ENCODE assay signal across 8 mouse cellular contexts in the genomic region with DNA sequence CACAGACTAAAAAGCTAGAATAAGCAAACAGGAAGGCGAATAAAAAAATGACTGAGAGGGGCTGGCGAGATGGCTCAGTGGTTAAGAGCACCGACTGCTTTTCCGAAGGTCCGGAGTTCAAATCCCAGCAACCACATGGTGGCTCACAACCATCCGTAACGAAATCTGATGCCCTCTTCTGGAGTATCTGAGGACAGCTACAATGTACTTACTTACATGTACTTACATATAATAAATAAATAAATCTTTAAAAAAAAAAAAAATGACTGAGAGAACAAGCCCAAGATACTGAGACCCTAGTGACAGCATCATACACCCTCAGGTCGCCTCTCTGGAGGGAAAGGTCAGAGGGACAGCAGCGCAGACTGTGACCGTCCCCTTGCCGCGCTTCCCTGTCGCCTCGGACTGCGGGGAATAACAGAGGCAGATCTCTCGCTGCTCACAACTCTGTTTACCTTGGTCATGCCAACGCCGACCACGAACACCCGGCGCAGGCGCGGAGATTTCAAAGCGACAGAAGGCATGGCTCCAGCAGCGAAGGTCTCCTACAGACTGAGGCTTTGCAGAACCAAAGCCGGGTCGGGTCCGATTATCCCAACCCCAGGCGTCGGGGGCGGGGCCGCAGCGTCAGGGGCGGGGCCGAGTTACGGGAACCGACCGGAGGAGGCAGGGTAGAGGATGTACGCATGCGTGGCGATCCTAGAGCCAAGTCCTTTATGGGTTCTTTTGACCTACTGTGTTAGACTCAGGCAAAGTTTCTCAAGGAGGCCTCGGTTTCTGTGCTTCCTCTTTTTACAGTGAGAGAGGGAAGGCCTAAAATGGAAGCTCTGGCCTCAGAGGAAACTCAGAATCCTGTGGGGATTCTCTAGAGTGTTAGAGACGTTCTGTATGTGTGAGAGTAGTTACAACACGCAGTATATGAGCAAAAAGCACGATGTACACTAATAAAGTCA. TPM values are rescaled to one million over a fixed set of nuclear protein-coding genes. Genes with fewer than 3 reads are reported as not detected.
DNase-seq lines count a peak whose midpoint lies in the region; ATAC-seq and TF ChIP-seq lines count a peak whose summit lies in the region.

No protein-coding gene starts in this region.

- intact Hi-C loops in left cerebral cortex, adult 2 months (cut with DNase I): loop anchor here (1.0 to 5.0 kb wide), 4 partner anchors 48 to 226 kb away; a partner anchor contains a TSS

- H3K36me3 ChIP-seq in hindbrain, postnatal 0 days (ENCODE audit: insufficient read depth, low read length): no peaks in the 10 kb centered on the region

- H3K4me3 ChIP-seq in hindbrain, postnatal 0 days (ENCODE audit: low read length): peak overlapping the region; percentile 56
- H3K4me3 ChIP-seq in left cerebral cortex, adult 2 months: peak overlapping the region; percentile 60

- peak; percentile 80 for DNase-seq in T-cell, adult 2 months (ENCODE audit: low spot score)
- DNase-seq in cerebellum, postnatal 36 days: peak; percentile 93 to 97
- DNase-seq in gastrocnemius, adult 18-20 months (ENCODE audit: low spot score): peak; percentile 94
- peak; percentile 92 for DNase-seq in hindbrain, postnatal 0 days (ENCODE audit: low spot score)
- peak; percentile 91 to 94 for DNase-seq in left cerebral cortex, adult 2 months (ENCODE audit: extremely low spot score in 1 of 2, low spot score in 2 of 2)
- peak; percentile 92 to 94 for DNase-seq in right cerebral cortex, adult 2 months (ENCODE audit: low spot score in 2 of 2)
- peak; percentile 95 for DNase-seq in urinary bladder, postnatal 14 days (ENCODE audit: low spot score)

- peak overlapping the region; percentile 60 for H3K4me2 ChIP-seq in hindbrain, postnatal 0 days (ENCODE audit: low read depth, low read length)

- no peaks in the 10 kb centered on the region for H3K27me3 ChIP-seq in hindbrain, postnatal 0 days (ENCODE audit: insufficient read depth, low read length)

- peak; percentile 94 for ATAC-seq in hindbrain, postnatal 0 days
- ATAC-seq in megakaryocyte, adult 5-6 weeks (ENCODE audit: poor library complexity, severe bottlenecking): peak; percentile 94

- H3K4me1 ChIP-seq in hindbrain, postnatal 0 days (ENCODE audit: insufficient read depth, low read length): no peaks in the 10 kb centered on the region

- peak overlapping the region; percentile 27; the same call in 1 of the 2 replicates for H3K27ac ChIP-seq in hindbrain, postnatal 0 days
- H3K27ac ChIP-seq in left cerebral cortex, adult 2 months: peak overlapping the region; percentile 88

- WGBS in hindbrain, postnatal 0 days: 12% methylated on average over 43 of the region's 45 CpGs

- peak overlapping the region; percentile 63 for H3K9ac ChIP-seq in hindbrain, postnatal 0 days (replicated peaks; ENCODE audit: low read length)

- peak; percentile 13; the same call in 1 of the 2 replicates for TF ChIP-seq CTCF in hindbrain, postnatal 0 days (IDR thresholded peaks at IDR 0.05; ENCODE audit: low read depth)
- no peak; the same call in none of the 2 replicates for TF ChIP-seq CTCF in left cerebral cortex, adult 2 months (IDR thresholded peaks at IDR 0.05)

- no peaks in the 10 kb centered on the region for H3K9me3 ChIP-seq in hindbrain, postnatal 0 days (ENCODE audit: low read length)

RNA-seq across cellular contexts. Expression of a gene that starts 22.0 kb away (rescaled TPM):
- 1 to 10 TPM; 8.0 to 9.5 TPM for total RNA-seq in gastrocnemius, adult 18-20 months (2021)
- total RNA-seq in hindbrain, postnatal 0 days (2014; rRNA removed): 2.5 and 4.0 TPM in 2 replicates
- polyA plus RNA-seq in hindbrain, postnatal 0 days (2015; fragmentation: Nextera tagmentation; extraction: Ambion mirVana): 0.74 and 1.2 TPM in 2 replicates
- 10 to 100 TPM in 1 of 2 experiments, 1 to 10 TPM in 1; 8.7 to 10.4 TPM for total RNA-seq in left cerebral cortex, adult 2 months (2021)
- total RNA-seq in megakaryocyte, adult 5-6 weeks (2015): not detected in 2 replicates
- not detected in 2 replicates for total RNA-seq in megakaryocyte, adult 5-6 weeks (2017)

RNA-seq across cellular contexts. Expression of a gene that starts 26.6 kb away (rescaled TPM):
- total RNA-seq in gastrocnemius, adult 18-20 months (2021): 100 to 1,000 TPM; 142 to 147 TPM
- 111 and 142 TPM in 2 replicates for total RNA-seq in hindbrain, postnatal 0 days (2014; rRNA removed)
- 239 and 255 TPM in 2 replicates for polyA plus RNA-seq in hindbrain, postnatal 0 days (2015; fragmentation: Nextera tagmentation; extraction: Ambion mirVana)
- total RNA-seq in left cerebral cortex, adult 2 months (2021): 100 to 1,000 TPM in 1 of 2 experiments, 10 to 100 TPM in 1; 90.3 to 100 TPM
- total RNA-seq in megakaryocyte, adult 5-6 weeks (2015): 327 TPM in 2 replicates
- 470 and 494 TPM in 2 replicates for total RNA-seq in megakaryocyte, adult 5-6 weeks (2017)

RNA-seq across cellular contexts. Expression of a gene that starts 47.0 kb away (rescaled TPM):
- 1 to 10 TPM; 7.4 to 9.1 TPM for total RNA-seq in gastrocnemius, adult 18-20 months (2021)
- total RNA-seq in hindbrain, postnatal 0 days (2014; rRNA removed): 13.7 and 26.5 TPM in 2 replicates
- 14.4 and 19.3 TPM in 2 replicates for polyA plus RNA-seq in hindbrain, postnatal 0 days (2015; fragmentation: Nextera tagmentation; extraction: Ambion mirVana)
- total RNA-seq in left cerebral cortex, adult 2 months (2021): 10 to 100 TPM; 12.8 to 14.8 TPM
- total RNA-seq in megakaryocyte, adult 5-6 weeks (2015): not detected in 2 replicates
- 1.1 and 1.2 TPM in 2 replicates for total RNA-seq in megakaryocyte, adult 5-6 weeks (2017)

Comparison
In these comparisons a context has a peak if more than half of its experiments do, and no peak if none do; other contexts are left out.
1. Peak in every context shown above with its lines: DNase-seq, ATAC-seq, H3K4me3 ChIP-seq and H3K27ac ChIP-seq.